Mouse (Mus musculus) heart, adult 2 months (tissue): ENCODE data around the gene Tyk2.

Experiments used
- CTCF ChIP-seq: fragments of 200-600 bp; IDR thresholded peaks from 2 replicates; pipeline ENCODE4 v1.8.1; 2022; ENCODE audit warnings: antibody characterized with exemption, mild to moderate bottlenecking, moderate library complexity
- POLR2A ChIP-seq: fragments of 200-500 bp; IDR thresholded peaks from 2 replicates; pipeline ENCODE4 v1.6.1; 2011; ENCODE audit warnings: mild to moderate bottlenecking, low read depth, low read length, control low read depth; ENCODE audit not compliant: insufficient read depth

DNA sequence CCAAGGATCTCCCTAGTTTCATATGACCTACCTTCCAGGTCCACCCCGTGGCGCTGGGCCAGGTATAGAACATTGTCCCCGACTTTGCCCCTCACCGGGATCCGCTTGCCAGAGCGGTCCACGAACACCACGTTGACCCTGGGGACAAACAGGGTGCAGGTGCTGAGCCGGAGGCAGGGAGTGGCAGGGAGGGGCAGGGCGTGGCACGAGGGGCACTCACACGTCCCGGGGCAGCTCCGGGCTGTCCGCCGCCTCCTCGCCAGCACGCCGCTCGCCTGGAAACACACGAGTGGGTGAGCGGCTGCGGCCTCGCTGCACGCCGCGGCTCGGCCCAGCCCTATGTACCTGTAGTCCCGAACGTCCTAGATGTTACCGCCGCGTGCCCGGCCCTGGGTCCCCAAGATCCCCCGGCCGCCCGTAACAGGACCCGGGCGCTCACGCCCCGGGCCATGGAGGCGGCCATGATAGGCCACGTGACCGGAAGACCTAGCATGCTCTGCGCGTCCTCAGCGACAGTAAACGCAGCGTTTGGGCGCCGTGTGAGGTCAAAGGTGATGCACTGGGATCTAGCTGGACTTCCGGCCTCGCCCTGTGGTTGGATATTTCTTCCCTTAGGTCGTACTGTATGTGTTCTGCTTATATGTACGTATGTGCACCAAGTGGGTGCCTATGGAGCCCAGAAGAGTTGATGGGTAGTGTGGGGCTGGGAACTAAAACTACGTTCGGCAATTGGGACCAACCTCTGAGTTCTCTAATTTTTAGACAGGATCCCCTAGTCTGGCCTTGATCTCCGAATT lies 57.8 kb downstream of the Tyk2 start, which contains the start of the genes Gm49373 and Fdx1l:
- TF ChIP-seq CTCF (no peak), POLR2A (peak; percentile 90)
